Mouse (Mus musculus) limb, embryonic 10.5 days (tissue): Measurements from ENCODE around the gene Cul7. TPM values are rescaled to one million over a fixed set of nuclear protein-coding genes. Genes with fewer than 3 reads are reported as not detected.

Source experiments
- DNase-seq: peaks from one replicate; pipeline ENCODE4 v3.0.0-alpha.2; 2017; ENCODE audit warnings: low spot score
- H3K27ac ChIP-seq: fragments of 300-500 bp; sonication (generic); 2 replicates; pipeline ENCODE4 v1.5.1; 2016; ENCODE audit warnings: mild to moderate bottlenecking
- H3K27me3 ChIP-seq: fragments of 300-500 bp; sonication (generic); 2 replicates; pipeline ENCODE4 v1.6.1; 2016; ENCODE audit warnings: low read depth, mild to moderate bottlenecking; ENCODE audit not compliant: poor library complexity, severe bottlenecking
- H3K36me3 ChIP-seq: fragments of 300-500 bp; sonication (generic); 2 replicates; pipeline ENCODE4 v1.6.1; 2016; ENCODE audit warnings: mild to moderate bottlenecking, moderate library complexity
- H3K4me1 ChIP-seq: fragments of 300-500 bp; sonication (generic); 2 replicates; pipeline ENCODE4 v1.6.1; 2016
- H3K4me3 ChIP-seq: fragments of 300-500 bp; sonication (generic); 2 replicates; pipeline ENCODE4 v1.5.1; 2016; ENCODE audit warnings: mild to moderate bottlenecking, moderate library complexity
- H3K9me3 ChIP-seq: fragments of 300-500 bp; sonication (generic); replicated peaks from 2 replicates; pipeline ENCODE4 v1.6.1; 2016; ENCODE audit warnings: mild to moderate bottlenecking
- WGBS: fragments of 180-500 bp; shearing (Covaris S2); methylation state at CpG from one replicate; pipeline ENCODE4 v1.1.7; 2016; 5-methylcytosine and 5-hydroxymethylcytosine counted together
- polyA plus RNA-seq: library from polyadenylated mRNA; unstranded; fragments of >200 nt; fragmentation: Nextera tagmentation; extraction: Ambion mirVana; gene quantifications from 2 replicates; pipeline ENCODE4 v1.2.1, GENCODE M21; 2016

Cul7 gene
- polyA plus RNA-seq, 1 experiment from 2014 or later = 48.0 TPM

- Histone ChIP-seq H3K4me3 (no peak overlapping the region), H3K9me3 (no peaks in the 10 kb centered on the region), H3K27me3 (no peaks in the 10 kb centered on the region), H3K4me1 (no peaks in the 10 kb centered on the region), H3K27ac (no peak overlapping the region), H3K36me3 (peaks cover 100% of the 10 kb centered on the region)
- DNase-seq = no peak
- WGBS = 96% methylated on average over 9 of the region's 9 CpGs
Measured at GRCm38 (mm10) chr17:46661351-46661750, 11.2 kb downstream of the Cul7 start.

GRCm38 (mm10) chr17:46661981-46662380 lies 11.8 kb downstream of the Cul7 start:
- Histone ChIP-seq H3K4me3 (no peak overlapping the region), H3K4me1 (no peaks in the 10 kb centered on the region), H3K27ac (no peak overlapping the region), H3K9me3 (no peaks in the 10 kb centered on the region), H3K27me3 (no peaks in the 10 kb centered on the region), H3K36me3 (peaks cover 100% of the 10 kb centered on the region)
- DNase-seq = no peak
- 94% methylated on average over 12 of the region's 12 CpGs for WGBS

DNA sequence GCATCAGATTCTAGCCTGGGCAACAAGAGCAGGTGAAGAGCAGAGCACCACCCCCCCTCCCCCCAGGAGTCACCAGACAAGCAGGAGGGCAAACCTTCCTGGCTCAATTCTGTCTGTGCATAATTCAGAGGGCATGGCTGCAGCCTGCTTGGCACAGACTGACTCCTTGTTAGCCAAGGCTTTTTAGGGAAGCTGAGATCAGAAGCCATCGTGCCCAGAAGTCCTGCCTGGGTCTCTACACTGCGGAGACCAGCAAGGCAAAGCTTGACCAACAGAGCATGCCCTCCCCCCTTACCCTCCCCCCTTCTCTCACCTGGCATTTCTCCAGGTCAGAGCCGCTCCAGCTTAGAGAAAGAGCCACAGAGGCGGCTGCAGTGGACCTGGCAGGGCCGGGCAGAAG lies 12.6 kb downstream of the Cul7 start:
- WGBS = 95% methylated on average over 5 of the region's 5 CpGs
- no peak overlapping the region for H3K27ac ChIP-seq
- H3K36me3 ChIP-seq = peaks cover 98% of the 10 kb centered on the region

DNA sequence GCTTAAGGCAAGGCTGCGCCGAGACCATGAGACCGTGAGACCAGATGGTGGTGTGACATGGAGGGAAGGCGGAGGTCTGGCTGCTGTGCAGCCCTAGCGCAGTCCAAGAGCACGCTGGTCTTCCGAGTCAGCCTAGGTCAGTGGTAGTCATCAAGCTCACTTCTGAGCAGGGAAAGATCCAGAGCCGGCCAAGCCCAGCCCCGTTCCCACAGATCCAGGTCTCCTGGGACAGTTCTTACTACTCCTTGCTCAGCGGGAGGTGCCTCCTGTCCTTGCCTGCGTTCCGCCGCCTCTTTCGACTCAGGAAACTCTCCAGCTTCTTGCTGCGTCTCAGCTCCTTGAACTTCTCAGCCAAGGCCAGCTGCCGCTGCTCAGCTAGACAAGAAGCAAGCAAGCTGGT lies 17.6 kb downstream of the Cul7 start:
- no peak overlapping the region for H3K4me3 ChIP-seq
- no peaks in the 10 kb centered on the region for H3K27me3 ChIP-seq
- no peaks in the 10 kb centered on the region for H3K9me3 ChIP-seq
- H3K36me3 ChIP-seq = peaks cover 92% of the 10 kb centered on the region
- no peak for DNase-seq
- H3K4me1 ChIP-seq = peaks cover 4% of the 10 kb centered on the region; the same call in 1 of the 2 replicates
- no peak overlapping the region for H3K27ac ChIP-seq
- 94% methylated on average over 16 of the region's 16 CpGs for WGBS

More for the DNA sequence above, 12.6 kb downstream of the Cul7 start:
- Histone ChIP-seq H3K27me3 (no peaks in the 10 kb centered on the region), H3K4me3 (no peak overlapping the region), H3K9me3 (no peaks in the 10 kb centered on the region), H3K4me1 (no peaks in the 10 kb centered on the region)
- no peak for DNase-seq

- H3K4me3 ChIP-seq = no peak overlapping the region
- 93% methylated on average over 10 of the region's 10 CpGs for WGBS
- DNase-seq = no peak
- peaks cover 20% of the 10 kb centered on the region for H3K4me1 ChIP-seq
- H3K9me3 ChIP-seq = no peaks in the 10 kb centered on the region
- no peaks in the 10 kb centered on the region for H3K27me3 ChIP-seq
- H3K27ac ChIP-seq = no peak overlapping the region
- peaks cover 79% of the 10 kb centered on the region for H3K36me3 ChIP-seq
Measured at GRCm38 (mm10) chr17:46669911-46670310, 19.8 kb downstream of the Cul7 start.

- Histone ChIP-seq H3K4me3 (peak within 1 kb of the TSS; percentile 91), H3K4me1 (peaks cover 40% of the 10 kb centered on the region), H3K36me3 (peaks cover 82% of the 10 kb centered on the region), H3K27ac (peak within 1 kb of the TSS; percentile 87), H3K27me3 (no peaks in the 10 kb centered on the region), H3K9me3 (no peaks in the 10 kb centered on the region)
- WGBS = 2% methylated on average over 43 of the region's 43 CpGs
- DNase-seq = peak; percentile 92
Measured at GRCm38 (mm10) chr17:46673850-46674529, 23.9 kb downstream of the Cul7 start, which contains the start of gene Rrp36. TSS of gene Rrp36 (minus strand) at chr17:46674352.

GRCm38 (mm10) chr17:46674530-46675283 lies 24.6 kb downstream of the Cul7 start:
- Histone ChIP-seq H3K27ac (peak overlapping the region; percentile 87), H3K36me3 (peaks cover 75% of the 10 kb centered on the region), H3K9me3 (no peaks in the 10 kb centered on the region), H3K27me3 (no peaks in the 10 kb centered on the region), H3K4me1 (peaks cover 47% of the 10 kb centered on the region), H3K4me3 (peak overlapping the region; percentile 91)
- WGBS = 21% methylated on average over 15 of the region's 15 CpGs
- no peak for DNase-seq

DNA sequence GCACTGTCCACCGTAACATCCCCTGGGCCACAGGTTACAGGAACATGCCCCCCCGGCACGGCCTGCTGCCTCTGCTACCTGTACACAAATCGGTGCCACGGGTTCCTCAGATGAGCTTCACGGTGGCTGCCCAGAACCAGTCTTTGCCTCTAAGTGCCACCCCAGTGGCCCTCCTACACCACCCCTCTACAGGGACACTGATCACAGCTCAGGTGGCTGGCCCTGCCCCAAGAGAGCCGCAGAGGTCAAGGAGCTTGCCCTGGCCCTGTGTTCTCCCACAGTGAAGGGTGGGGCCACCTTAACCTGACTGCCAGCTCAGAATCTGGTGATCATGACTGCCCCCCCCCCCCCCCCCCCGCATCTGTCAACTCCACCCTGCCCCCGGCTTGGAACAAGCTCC lies 28.3 kb downstream of the Cul7 start, which contains the start of gene Mea1:
TSS of gene Mea1 (plus strand) at position 378 of the 400 bp plus-strand sequence.
- no peak for DNase-seq
- Histone ChIP-seq H3K4me1 (peaks cover 55% of the 10 kb centered on the region), H3K4me3 (peak within 1 kb of the TSS; percentile 92), H3K9me3 (no peaks in the 10 kb centered on the region), H3K27me3 (no peaks in the 10 kb centered on the region), H3K36me3 (peaks cover 56% of the 10 kb centered on the region), H3K27ac (peak within 1 kb of the TSS; percentile 92)
- 93% methylated on average over 8 of the region's 9 CpGs for WGBS

DNA sequence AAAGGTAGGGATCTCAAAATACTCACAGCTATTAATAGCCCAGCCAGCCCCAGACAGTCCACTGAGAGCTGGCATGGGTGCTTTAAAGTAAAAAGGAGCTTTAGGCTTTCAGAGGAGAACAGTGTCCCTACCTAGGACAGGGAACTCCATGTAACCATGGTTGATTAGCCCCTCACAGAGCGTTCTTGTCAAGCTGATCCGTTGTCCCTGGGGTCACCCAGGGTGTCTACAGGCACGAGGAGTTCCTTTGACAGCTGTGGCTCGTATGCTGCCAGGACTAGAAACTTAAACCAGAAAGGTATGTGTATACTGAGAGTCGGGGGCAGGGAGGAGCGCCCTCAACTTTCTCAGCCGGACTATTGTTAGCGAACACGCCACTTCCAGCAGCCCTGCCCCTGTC lies 28.8 kb downstream of the Cul7 start:
- no peaks in the 10 kb centered on the region for H3K27me3 ChIP-seq
- WGBS = 69% methylated on average over 9 of the region's 9 CpGs
- peaks cover 60% of the 10 kb centered on the region for H3K36me3 ChIP-seq
- peak overlapping the region; percentile 92 for H3K4me3 ChIP-seq
- H3K4me1 ChIP-seq = peaks cover 53% of the 10 kb centered on the region
- no peak for DNase-seq
- H3K9me3 ChIP-seq = no peaks in the 10 kb centered on the region
- H3K27ac ChIP-seq = peak overlapping the region; percentile 92; the same call in 1 of the 2 replicates

DNA sequence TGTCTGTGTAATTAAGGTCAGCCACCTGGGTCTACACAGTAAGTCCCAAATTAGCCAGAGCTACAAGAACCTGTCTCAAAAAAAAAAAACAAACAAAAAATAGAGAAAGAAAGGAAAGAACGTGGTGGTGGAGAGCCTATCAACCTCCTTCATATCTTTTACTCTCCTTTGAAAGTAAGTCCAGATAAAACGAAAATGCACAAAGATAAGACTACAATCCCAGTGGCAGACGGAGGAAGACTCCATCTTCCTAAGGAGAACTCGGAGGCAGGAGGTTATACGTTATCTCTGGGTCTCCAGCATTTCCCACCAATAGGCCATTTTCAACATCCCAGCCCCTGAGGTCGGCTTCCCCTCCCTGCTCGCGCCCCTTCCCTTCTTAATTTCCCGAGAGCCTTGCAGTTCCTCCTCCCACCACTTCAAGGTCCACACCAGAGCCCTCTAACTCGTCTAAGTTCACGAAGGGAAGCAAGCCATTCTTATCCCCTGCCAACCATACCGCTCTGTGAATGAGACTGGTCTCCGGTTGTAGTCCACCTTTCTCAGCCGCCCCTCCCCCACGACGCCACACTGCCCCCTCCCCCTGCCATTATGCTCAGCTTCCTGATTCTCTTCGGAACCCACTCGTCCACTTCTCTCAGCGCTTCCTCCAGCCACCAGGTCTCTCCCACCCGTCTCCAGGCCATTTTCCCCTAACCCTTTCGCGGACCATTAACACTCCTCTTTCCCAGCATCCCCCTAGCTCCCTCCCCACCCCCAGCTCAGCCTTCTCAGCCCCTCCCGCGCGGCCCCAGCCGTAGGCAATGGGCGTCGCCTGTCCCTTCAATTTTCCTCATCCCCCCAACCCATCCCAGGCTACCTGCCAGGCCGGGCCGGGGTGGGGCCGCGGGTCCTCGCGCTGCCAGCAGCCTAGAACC lies 30.0 kb downstream of the Cul7 start:
- WGBS = 1% methylated on average over 34 of the region's 34 CpGs
- Histone ChIP-seq H3K27ac (peak overlapping the region; percentile 92), H3K4me3 (peak overlapping the region; percentile 92), H3K4me1 (peaks cover 44% of the 10 kb centered on the region), H3K36me3 (peaks cover 65% of the 10 kb centered on the region), H3K27me3 (no peaks in the 10 kb centered on the region), H3K9me3 (no peaks in the 10 kb centered on the region)
- peak; percentile 80 for DNase-seq

- Histone ChIP-seq H3K4me3 (peak within 1 kb of the TSS; percentile 92), H3K4me1 (peaks cover 39% of the 10 kb centered on the region), H3K27me3 (no peaks in the 10 kb centered on the region), H3K27ac (peak within 1 kb of the TSS; percentile 92), H3K9me3 (no peaks in the 10 kb centered on the region), H3K36me3 (peaks cover 65% of the 10 kb centered on the region)
- under 1% methylated on average over 49 of the region's 49 CpGs for WGBS
- peak; percentile 100 for DNase-seq
Measured at GRCm38 (mm10) chr17:46680760-46681373, 30.7 kb downstream of the Cul7 start, which contains the start of gene Klhdc3. TSS of gene Klhdc3 (minus strand) at chr17:46680914.

DNA sequence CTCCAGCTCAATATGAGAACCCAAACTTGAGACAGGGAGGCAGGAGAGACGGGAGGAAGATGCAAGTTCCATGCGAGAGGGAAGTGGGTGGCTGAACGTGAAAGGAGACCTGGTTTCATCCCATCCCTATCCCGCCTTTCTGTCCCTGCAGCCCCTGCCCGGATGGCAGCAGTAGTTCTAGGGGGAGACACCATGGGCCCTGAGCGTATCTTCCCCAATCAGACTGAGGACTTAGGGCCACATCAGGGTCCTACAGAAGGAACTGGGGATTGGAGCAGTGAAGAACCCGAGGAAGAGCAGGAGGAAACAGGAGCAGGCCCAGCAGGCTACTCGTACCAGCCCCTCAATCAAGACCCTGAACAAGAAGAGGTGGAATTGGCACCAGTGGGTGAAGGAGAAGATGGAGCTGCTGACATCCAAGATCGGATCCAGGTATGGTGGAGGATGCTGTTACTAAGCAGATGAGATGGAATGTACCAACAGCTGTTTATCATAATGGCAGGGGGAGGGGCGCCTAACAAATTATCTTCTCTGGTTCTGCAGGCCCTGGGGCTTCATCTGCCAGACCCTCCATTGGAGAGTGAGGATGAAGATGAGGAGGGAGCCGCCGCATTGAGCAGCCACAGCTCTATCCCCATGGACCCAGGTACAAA lies 31.5 kb downstream of the Cul7 start:
- peak; percentile 41 for DNase-seq
- H3K4me1 ChIP-seq = peaks cover 39% of the 10 kb centered on the region
- no peaks in the 10 kb centered on the region for H3K27me3 ChIP-seq
- peak overlapping the region; percentile 92 for H3K4me3 ChIP-seq
- H3K9me3 ChIP-seq = no peaks in the 10 kb centered on the region
- peak overlapping the region; percentile 92 for H3K27ac ChIP-seq
- peaks cover 65% of the 10 kb centered on the region for H3K36me3 ChIP-seq
- WGBS = 29% methylated on average over 12 of the region's 12 CpGs
